Mouse (Mus musculus) gastrocnemius, adult 18-20 months (tissue): ENCODE data around the gene Gmeb2. TPM values are rescaled to one million over a fixed set of nuclear protein-coding genes. Genes with fewer than 3 reads are reported as not detected.

Experiments
- DNase-seq: peaks from one replicate; pipeline ENCODE4 v3.0.0; 2021; ENCODE audit warnings: low spot score
- total RNA-seq, 2 experiments: library from RNA; stranded (reverse); gene quantifications; 2 replicates each; pipeline ENCODE4 v1.2.3; 2021

The Gmeb2 gene
- total RNA-seq, 2 experiments from 2014 or later = 7.2 to 8.7 TPM

DNA sequence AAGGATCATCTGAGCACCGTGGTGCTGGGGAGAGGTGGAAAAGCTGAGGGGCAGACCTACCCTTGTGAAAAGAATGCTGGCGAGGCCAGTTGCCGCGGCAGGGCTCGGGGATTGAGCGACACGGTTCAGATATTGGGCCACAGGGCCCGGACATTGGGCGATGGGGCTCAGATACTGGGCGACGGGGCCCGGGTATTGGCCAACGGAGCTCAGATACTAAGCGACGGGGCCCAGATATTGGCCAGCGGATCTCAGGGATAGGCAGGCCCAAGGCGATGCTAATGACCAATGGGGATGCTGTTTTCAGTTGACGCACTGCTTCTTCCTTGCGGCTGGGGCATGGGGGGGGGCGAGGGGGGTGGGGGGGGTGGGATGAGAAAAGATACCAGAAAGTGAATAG is 56.7 kb downstream of the Gmeb2 start:
- no peak for DNase-seq

DNA sequence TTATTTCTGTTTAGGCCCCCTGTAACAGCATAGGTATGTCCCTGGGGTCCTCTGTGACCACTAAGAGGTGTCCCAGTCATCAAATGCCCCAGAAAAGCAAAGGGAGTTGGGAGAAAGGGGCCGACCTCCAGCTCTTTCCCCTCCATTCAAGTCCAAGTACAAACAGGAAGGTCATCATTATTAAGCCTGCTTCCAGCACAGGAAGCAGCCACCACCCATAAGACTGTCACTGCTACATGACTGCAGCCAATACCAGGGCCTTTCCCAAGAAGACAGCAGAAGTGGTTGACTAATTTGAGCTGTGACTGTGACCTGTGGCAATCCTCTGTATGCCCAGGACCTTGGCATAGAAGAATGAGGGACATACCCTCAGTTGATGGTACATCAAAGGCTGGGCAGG is 59.5 kb downstream of the Gmeb2 start:
- no peak for DNase-seq

- DNase-seq = no peak
Measured at GRCm38 (mm10) chr2:181227122-181227521, 60.7 kb downstream of the Gmeb2 start.

DNA sequence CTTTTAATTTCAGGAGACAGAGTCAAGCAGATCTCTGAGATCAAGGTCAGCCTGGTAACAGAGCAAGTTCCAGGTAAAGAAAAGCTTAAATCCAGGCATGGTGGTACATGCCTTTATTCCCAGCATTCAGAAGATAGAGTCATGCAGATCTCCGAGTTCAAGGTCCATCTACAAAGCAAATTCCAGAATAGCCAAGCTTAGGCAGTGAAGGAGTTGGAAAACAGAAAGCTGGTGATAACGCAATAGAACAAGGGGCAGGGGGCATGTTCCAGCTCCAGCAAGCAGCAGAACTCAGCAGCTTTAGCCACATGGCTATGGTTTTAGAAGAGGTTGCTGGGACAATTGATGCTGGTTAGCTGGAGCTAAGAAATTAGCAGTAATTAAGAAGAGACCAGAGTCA is 62.8 kb downstream of the Gmeb2 start:
- DNase-seq = no peak

DNA sequence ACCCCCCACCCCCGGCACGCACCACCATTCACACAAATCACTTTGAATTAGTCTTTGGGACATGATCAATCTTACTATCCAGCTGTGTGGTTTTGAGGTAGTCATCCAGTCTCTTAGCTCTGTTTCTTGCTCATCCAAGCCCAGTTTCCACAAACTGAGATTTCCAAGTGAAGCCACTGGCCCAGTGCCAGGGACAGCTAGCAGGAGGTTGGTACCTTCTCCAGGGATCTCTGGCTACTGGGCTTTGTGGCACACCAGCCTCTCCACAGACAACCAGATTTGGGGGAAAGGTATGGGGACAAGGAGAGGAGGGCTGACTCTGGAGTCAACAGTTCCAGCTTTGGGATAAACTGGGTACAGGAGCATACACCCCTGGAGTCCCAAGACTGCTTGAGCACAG is 67.5 kb downstream of the Gmeb2 start:
- no peak for DNase-seq

GRCm38 (mm10) chr2:181219538-181220216 is 68.2 kb downstream of the Gmeb2 start, which contains the start of gene Fndc11:
Gene Fndc11, plus strand, starts transcription at chr2:181220013.
- DNase-seq = peak; percentile 64

- DNase-seq = no peak
Measured at GRCm38 (mm10) chr2:181218881-181219485, 68.9 kb downstream of the Gmeb2 start.

DNA sequence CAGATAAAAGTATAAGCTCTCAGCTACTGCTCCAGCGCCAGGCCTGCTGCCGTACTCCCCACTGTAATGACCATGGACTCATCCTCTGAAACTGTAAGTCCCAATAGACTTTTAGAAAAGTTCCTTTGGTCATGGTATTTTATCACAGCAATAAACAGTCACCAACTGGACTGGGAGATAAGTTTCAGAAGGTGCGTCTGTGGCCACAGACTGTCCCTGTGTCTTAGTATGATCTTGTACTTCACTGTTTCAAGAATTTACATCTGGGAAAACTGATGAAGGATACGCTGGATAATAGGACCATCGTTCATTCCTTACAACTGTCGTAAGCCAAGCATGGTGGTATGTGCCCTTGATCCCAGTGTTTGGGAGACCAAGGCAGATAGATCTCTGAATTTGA is 71.8 kb downstream of the Gmeb2 start:
- no peak for DNase-seq

- DNase-seq = no peak
Measured at GRCm38 (mm10) chr2:181213021-181213445, 74.8 kb downstream of the Gmeb2 start, which contains the start of gene Srms. Gene Srms, minus strand, starts transcription at chr2:181213185.

DNA sequence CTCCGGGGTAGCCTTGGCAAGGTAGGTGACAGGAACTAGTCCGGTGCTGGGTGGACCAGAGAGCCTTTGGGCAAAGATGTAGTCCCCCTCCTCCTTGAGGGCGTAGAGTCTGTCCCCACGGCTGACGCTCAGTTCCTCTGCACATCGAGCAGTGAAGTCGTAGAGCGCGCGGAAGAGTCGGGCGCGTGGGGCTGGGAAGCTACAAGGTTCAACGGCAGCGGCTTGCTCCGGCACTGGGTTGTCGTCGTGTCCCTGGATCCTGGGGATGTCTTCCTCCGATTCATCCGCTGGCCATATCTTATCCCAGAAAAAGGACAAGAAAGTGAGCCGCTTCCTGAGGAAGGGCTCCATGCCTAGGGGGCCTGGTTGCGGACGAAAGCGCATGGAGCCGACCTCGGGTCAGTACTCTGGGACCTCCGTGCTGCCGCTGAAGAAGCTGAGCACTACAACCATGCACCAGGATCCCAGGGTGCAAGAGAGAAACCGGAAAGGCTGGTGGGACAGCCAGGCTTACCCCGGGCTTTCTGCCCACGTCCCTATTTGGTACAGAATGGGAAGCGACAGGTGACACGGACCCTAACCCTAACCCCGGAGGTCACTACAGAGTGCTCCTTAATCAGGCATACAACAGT is 75.3 kb downstream of the Gmeb2 start:
- DNase-seq = no peak

- DNase-seq = no peak
Measured at GRCm38 (mm10) chr2:181206118-181206517, 81.7 kb downstream of the Gmeb2 start.

DNA sequence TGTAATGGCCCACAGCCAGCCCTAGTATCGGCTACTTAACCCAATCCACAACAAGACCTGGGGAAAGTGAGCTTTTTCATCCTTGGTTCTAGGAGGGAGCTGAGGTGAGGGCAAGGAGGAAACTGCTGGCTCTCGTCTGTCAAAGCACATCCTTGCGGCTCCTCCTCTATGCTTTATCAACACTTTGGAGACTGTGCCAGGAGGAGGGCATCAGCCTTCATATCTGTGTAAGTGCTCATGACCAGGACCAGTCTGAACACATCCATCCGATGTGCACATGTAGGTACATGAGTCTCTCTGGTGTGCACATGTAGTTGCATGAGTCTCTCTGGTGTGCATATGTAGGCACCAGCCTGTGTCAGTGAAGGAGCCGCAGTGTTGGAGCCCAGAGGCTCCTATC is 82.2 kb downstream of the Gmeb2 start:
- DNase-seq = no peak

DNA sequence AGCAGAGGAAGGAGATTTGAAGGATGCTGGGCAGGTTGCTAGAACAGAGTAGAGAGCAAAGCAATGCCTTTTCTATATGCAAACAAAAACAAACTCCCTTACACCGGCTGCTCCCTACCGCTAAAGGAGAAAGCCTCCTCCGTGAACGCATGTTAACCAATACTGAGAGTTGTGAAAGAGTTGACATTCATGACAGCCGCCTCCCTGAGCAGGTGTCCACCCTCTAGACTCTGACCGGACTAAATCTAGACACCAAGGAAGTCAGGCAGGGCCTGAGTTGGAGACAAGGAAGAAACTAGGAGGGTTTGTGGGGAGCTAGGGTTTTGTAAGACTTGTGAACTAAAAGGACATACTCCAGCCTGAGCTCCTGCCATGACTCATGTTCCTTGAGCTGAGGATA is 84.9 kb downstream of the Gmeb2 start:
- DNase-seq = no peak

GRCm38 (mm10) chr2:181202422-181202821 is 85.4 kb downstream of the Gmeb2 start, which contains the start of gene Ptk6:
Gene Ptk6, minus strand, starts transcription at chr2:181202789.
- DNase-seq = no peak

- DNase-seq = no peak
Measured at GRCm38 (mm10) chr2:181201606-181202005, 86.2 kb downstream of the Gmeb2 start.

Other genes with a start within 250 kb of the Gmeb2 start
- under 1 TPM in 1 of 2 experiments, not detected in 1; 0.09 TPM for gene Chrna4, start 244.5 kb downstream of the Gmeb2 start, total RNA-seq
- gene Kcnq2, start 152.7 kb downstream of the Gmeb2 start, total RNA-seq = under 1 TPM in 1 of 2 experiments, not detected in 1; 0.18 TPM
- gene Eef1a2, start 131.0 kb downstream of the Gmeb2 start, total RNA-seq = 1,000 to 10,000 TPM; 2,039 to 2,096 TPM
- gene Ppdpf, start 100.8 kb downstream of the Gmeb2 start, total RNA-seq = 10 to 100 TPM; 41.7 to 44.5 TPM
- not detected for gene Ptk6, start 85.2 kb downstream of the Gmeb2 start, total RNA-seq
- under 1 TPM; 0.19 to 0.21 TPM for gene Srms, start 74.8 kb downstream of the Gmeb2 start, total RNA-seq
- not detected for gene Fndc11, start 68.0 kb downstream of the Gmeb2 start, total RNA-seq
- gene Helz2, start 46.0 kb downstream of the Gmeb2 start, total RNA-seq = 1 to 10 TPM; 2.6 to 3.1 TPM
- gene Stmn3, start 26.5 kb upstream of the Gmeb2 start, total RNA-seq = not detected
- 10 to 100 TPM in 1 of 2 experiments, 1 to 10 TPM in 1; 7.3 to 10.8 TPM for gene Rtel1, start 31.7 kb upstream of the Gmeb2 start, total RNA-seq
- 10 to 100 TPM; 11.7 to 12.4 TPM for gene Zgpat, start 76.9 kb upstream of the Gmeb2 start, total RNA-seq
- 10 to 100 TPM; 23.0 to 26.5 TPM for gene Arfrp1, start 77.4 kb upstream of the Gmeb2 start, total RNA-seq
- 1 to 10 TPM; 3.8 to 4.5 TPM for gene Lime1, start 92.0 kb upstream of the Gmeb2 start, total RNA-seq
- gene Zbtb46, start 171.4 kb upstream of the Gmeb2 start, total RNA-seq = 1 to 10 TPM; 3.3 to 5.9 TPM
- not detected for gene Abhd16b, start 205.2 kb upstream of the Gmeb2 start, total RNA-seq
- gene Tpd52l2, start 209.1 kb upstream of the Gmeb2 start, total RNA-seq = 10 to 100 TPM; 48.9 to 51.1 TPM
- 10 to 100 TPM; 42.2 to 47.7 TPM for gene Dnajc5, start 232.4 kb upstream of the Gmeb2 start, total RNA-seq